Mouse (Mus musculus) cerebellum, postnatal 36 days (tissue): Measurements from ENCODE around the gene Tmsb4x.

ENCODE experiments used
- DNase-seq, 2 experiments: peaks; one replicate each; pipeline ENCODE4 v3.0.0; 2021 to 2022; ENCODE audit warnings: mixed read lengths in 2 of 2

Tmsb4x gene

GRCm38 (mm10) chrX:167179961-167180642 lies 29.0 kb downstream of the Tmsb4x start:
- DNase-seq = no peak

GRCm38 (mm10) chrX:167179549-167179948 lies 29.6 kb downstream of the Tmsb4x start:
- DNase-seq = no peak

- DNase-seq = no peak
Measured at GRCm38 (mm10) chrX:167175319-167175718, 33.8 kb downstream of the Tmsb4x start.

- DNase-seq = no peak
Measured at GRCm38 (mm10) chrX:167174311-167174710, 34.8 kb downstream of the Tmsb4x start.

GRCm38 (mm10) chrX:167172256-167172655 lies 36.9 kb downstream of the Tmsb4x start:
- no peak for DNase-seq

GRCm38 (mm10) chrX:167171281-167171680 lies 37.8 kb downstream of the Tmsb4x start:
- DNase-seq = no peak

- DNase-seq = no peak
Measured at GRCm38 (mm10) chrX:167167282-167167681, 41.8 kb downstream of the Tmsb4x start.

- DNase-seq = no peak
Measured at GRCm38 (mm10) chrX:167166051-167166450, 43.1 kb downstream of the Tmsb4x start.

GRCm38 (mm10) chrX:167157691-167158090 lies 51.4 kb downstream of the Tmsb4x start:
- DNase-seq = no peak
